Mouse (Mus musculus) spleen, postnatal 10 days (tissue): ENCODE measurements at regions not wholly inside any gene's neighbourhood (a gene's known extent, or its start where the extent isn't known, plus 50 kb on each side); places are given as distances from the start of the nearest gene placed in this dataset.

ENCODE experiments used
- DNase-seq, 2 experiments: peaks; one replicate each; pipeline ENCODE4 v3.0.0; 2021 to 2022; ENCODE audit warnings: low spot score in 2 of 2

GRCm38 (mm10) chr15:60630756-60631402, 222.7 kb downstream of the Fam84b start:
- no peak for DNase-seq

GRCm38 (mm10) chr15:60618801-60619200, 234.8 kb downstream of the Fam84b start:
- DNase-seq, result no peak

- DNase-seq, result no peak
These were observed 236.2 kb downstream of the Fam84b start for GRCm38 (mm10) chr15:60617371-60617770.

GRCm38 (mm10) chr15:60601885-60602284, 251.7 kb downstream of the Fam84b start:
- no peak for DNase-seq

GRCm38 (mm10) chr15:60577084-60577483, 276.5 kb downstream of the Fam84b start:
- no peak for DNase-seq

- DNase-seq, result no peak
These were observed 287.3 kb downstream of the Fam84b start for GRCm38 (mm10) chr15:60566267-60566666.

GRCm38 (mm10) chr15:60565017-60565416, 288.6 kb downstream of the Fam84b start:
- no peak for DNase-seq

GRCm38 (mm10) chr15:60560641-60561040, 292.9 kb downstream of the Fam84b start:
- no peak for DNase-seq

- no peak for DNase-seq
These were observed 297.9 kb downstream of the Fam84b start for GRCm38 (mm10) chr15:60555691-60556090.

- DNase-seq, result no peak
These were observed 299.0 kb downstream of the Fam84b start for GRCm38 (mm10) chr15:60554587-60554986.

- no peak for DNase-seq
These were observed 305.5 kb downstream of the Fam84b start for GRCm38 (mm10) chr15:60548045-60548444.

GRCm38 (mm10) chr15:60537191-60537590, 316.4 kb downstream of the Fam84b start:
- DNase-seq, result no peak

GRCm38 (mm10) chr15:60534701-60535100, 318.9 kb downstream of the Fam84b start:
- no peak for DNase-seq

- DNase-seq, result no peak
These were observed 336.8 kb downstream of the Fam84b start for GRCm38 (mm10) chr15:60516810-60517209.

- no peak for DNase-seq
These were observed 376.7 kb downstream of the Fam84b start for GRCm38 (mm10) chr15:60476755-60477310.

GRCm38 (mm10) chr15:60475086-60475485, 378.5 kb downstream of the Fam84b start:
- DNase-seq, result no peak

- no peak for DNase-seq
These were observed 415.5 kb upstream of the 4933412E24Rik start for GRCm38 (mm10) chr15:60431916-60432315.

- DNase-seq, result no peak
These were observed 402.7 kb upstream of the 4933412E24Rik start for GRCm38 (mm10) chr15:60419081-60419480.

- no peak for DNase-seq
These were observed 375.9 kb upstream of the 4933412E24Rik start for GRCm38 (mm10) chr15:60392267-60392666.

- no peak for DNase-seq
These were observed 373.9 kb upstream of the 4933412E24Rik start for GRCm38 (mm10) chr15:60390336-60390735.

GRCm38 (mm10) chr15:60387962-60388361, 371.5 kb upstream of the 4933412E24Rik start:
- no peak for DNase-seq
